Mouse (Mus musculus): Measurements from ENCODE around the gene Zmiz1. TPM values are rescaled to one million over a fixed set of nuclear protein-coding genes. Genes with fewer than 3 reads are reported as not detected.

The Zmiz1 gene
- polyA plus RNA-seq (2012; rRNA removed) = 43.4 and 53.3 TPM in 2 replicates

DNA sequence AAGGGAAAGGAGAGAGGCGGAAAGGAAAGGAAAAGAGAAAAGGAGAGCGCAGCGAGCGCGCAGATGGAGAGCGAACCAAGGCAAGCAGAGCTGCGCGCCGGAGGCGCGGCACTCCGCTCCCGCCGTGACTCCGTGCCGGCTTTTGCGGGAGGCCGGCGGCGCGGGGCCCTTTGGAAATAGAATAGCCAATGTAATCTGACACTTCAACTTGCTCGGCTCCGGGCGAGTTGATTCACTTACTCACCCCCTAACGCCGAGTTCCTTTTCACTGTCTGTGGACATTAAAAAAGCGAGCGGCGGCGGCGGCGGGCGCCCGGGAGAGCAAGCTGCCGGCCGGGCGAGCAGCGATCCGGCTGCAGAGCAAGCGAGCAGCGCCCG, at the start of gene Zmiz1:
Gene Zmiz1, plus strand, starts transcription at position 170 of the 378 bp plus-strand sequence.

DNA sequence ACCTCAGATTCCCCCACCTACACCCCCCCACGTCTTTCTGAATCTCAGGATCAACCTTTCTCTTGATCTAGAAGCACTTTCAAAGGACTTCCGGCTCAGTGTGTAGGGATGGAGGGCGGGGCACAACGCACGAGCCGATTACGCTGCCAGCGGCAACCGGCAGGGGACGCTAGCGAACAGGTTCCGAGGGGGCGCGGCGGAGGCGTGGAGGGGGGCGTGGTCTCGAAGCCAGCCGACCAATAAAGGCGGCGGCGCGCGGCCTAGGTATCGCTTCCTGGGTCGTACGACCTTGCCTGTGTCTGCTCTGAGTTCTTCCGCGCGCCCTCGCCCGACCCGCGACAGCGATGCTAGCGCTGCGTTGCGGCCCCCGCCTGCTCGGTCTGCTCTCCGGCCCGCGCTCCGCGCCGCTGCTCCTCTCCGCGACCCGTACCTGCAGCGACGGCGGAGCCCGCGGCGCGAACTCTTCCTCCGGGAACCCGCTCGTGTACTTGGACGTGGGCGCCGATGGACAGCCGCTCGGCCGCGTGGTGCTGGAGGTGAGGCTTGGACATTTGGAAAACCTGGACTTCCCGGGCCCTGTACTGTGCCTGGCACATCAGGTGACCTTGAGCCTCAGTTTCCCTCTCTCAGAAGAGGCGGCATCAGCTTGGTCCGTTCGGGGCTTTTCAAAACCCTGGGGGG, 235.0 kb downstream of the Zmiz1 start, which contains the start of gene Ppif:
Gene Ppif, plus strand, starts transcription at position 267 of the 681 bp plus-strand sequence.

Other genes with a start within 250 kb of the Zmiz1 start
- gene Ppif, start 235.0 kb downstream of the Zmiz1 start, polyA plus RNA-seq (2012; rRNA removed) = 59.1 and 63.5 TPM in 2 replicates